Mouse (Mus musculus) midbrain, embryonic 12.5 days (tissue): ENCODE results near the gene Git1. TPM values are rescaled to one million over a fixed set of nuclear protein-coding genes. Genes with fewer than 3 reads are reported as not detected.

Experiments
- ATAC-seq: fragments of 200-750 bp; cut with Nextera tagmentation; 2 replicates; pipeline ENCODE4 v1.8.0; 2017; ENCODE audit warnings: low read depth, moderate TSS enrichment, moderate library complexity; ENCODE audit not compliant: low FRiP score
- H3K27ac ChIP-seq: fragments of 300-500 bp; sonication (generic); replicated peaks from 2 replicates; pipeline ENCODE4 v1.5.1; 2016; ENCODE audit warnings: mild to moderate bottlenecking
- H3K27me3 ChIP-seq: fragments of 300-500 bp; sonication (generic); 2 replicates; pipeline ENCODE4 v1.6.1; 2016; ENCODE audit warnings: mild to moderate bottlenecking
- H3K36me3 ChIP-seq: fragments of 300-500 bp; sonication (generic); 2 replicates; pipeline ENCODE4 v1.6.1; 2016
- H3K4me1 ChIP-seq: fragments of 300-500 bp; sonication (generic); 2 replicates; pipeline ENCODE4 v1.6.1; 2016
- H3K4me2 ChIP-seq: fragments of 300-500 bp; sonication (generic); replicated peaks from 2 replicates; pipeline ENCODE4 v1.6.1; 2016; ENCODE audit warnings: mild to moderate bottlenecking, moderate library complexity
- H3K4me3 ChIP-seq: fragments of 300-500 bp; sonication (generic); 2 replicates; pipeline ENCODE4 v1.5.1; 2016; ENCODE audit warnings: mild to moderate bottlenecking
- H3K9ac ChIP-seq: fragments of 300-500 bp; sonication (generic); replicated peaks from 2 replicates; pipeline ENCODE4 v1.6.1; 2016; ENCODE audit warnings: mild to moderate bottlenecking, moderate library complexity
- H3K9me3 ChIP-seq: fragments of 300-500 bp; sonication (generic); 2 replicates; pipeline ENCODE4 v1.6.1; 2016; ENCODE audit warnings: mild to moderate bottlenecking
- WGBS: fragments of 180-500 bp; shearing (Covaris S2); methylation state at CpG from one replicate; pipeline ENCODE4 v1.1.7; 2016; 5-methylcytosine and 5-hydroxymethylcytosine counted together
- polyA plus RNA-seq: library from polyadenylated mRNA; unstranded; fragments of >200 nt; fragmentation: Nextera tagmentation; extraction: Ambion mirVana; gene quantifications from 2 replicates; pipeline ENCODE4 v1.2.1, GENCODE M21; 2016

Git1 gene
- polyA plus RNA-seq, 1 experiment from 2014 or later, result 12.9 TPM

DNA sequence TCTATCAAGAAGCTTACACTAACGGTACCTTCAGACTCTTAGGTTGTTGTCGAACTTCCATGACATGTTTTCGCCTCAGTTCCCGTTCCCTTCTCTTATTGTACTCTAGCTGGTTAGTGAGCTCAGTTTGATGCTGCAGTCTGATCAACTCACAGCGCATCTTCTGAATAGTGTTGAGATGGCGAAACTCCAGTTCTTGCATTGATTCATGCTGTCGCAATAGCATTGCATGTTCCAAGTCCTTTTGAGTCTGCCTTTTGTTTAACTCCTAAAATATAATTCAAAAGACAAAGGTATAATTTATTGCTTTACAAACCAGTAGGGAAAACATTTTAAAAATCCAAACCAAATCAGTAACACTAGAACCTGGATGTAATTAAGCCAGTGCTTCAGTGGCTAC lies 51.9 kb downstream of the Git1 start:
- no peaks in the 10 kb centered on the region for H3K9me3 ChIP-seq
- H3K4me3 ChIP-seq, result no peak overlapping the region
- H3K27me3 ChIP-seq, result no peaks in the 10 kb centered on the region
- peaks cover 76% of the 10 kb centered on the region for H3K36me3 ChIP-seq
- no peak overlapping the region for H3K27ac ChIP-seq
- no peak for ATAC-seq
- no peaks in the 10 kb centered on the region for H3K4me1 ChIP-seq
- WGBS, result 95% methylated on average over 7 of the region's 7 CpGs
- H3K9ac ChIP-seq, result no peak overlapping the region
- no peak overlapping the region for H3K4me2 ChIP-seq

Other genes with a start within 250 kb of the Git1 start
- gene Coro6, start 31.2 kb upstream of the Git1 start, polyA plus RNA-seq, result 0.13 TPM in 1 of 2 replicates, not detected in the other
- 22.3 and 26.1 TPM in 2 replicates for gene Ankrd13b, start 3.9 kb upstream of the Git1 start, polyA plus RNA-seq
- gene Abhd15, start 21.6 kb downstream of the Git1 start, polyA plus RNA-seq, result 3.4 and 4.3 TPM in 2 replicates
- 28.8 and 31.3 TPM in 2 replicates for gene Trp53i13, start 22.4 kb downstream of the Git1 start, polyA plus RNA-seq
- not detected in 2 replicates for gene Gm10392, start 25.6 kb downstream of the Git1 start, polyA plus RNA-seq
- 23.9 and 26.0 TPM in 2 replicates for gene Taok1, start 114.3 kb downstream of the Git1 start, polyA plus RNA-seq
- 4.3 and 5.0 TPM in 2 replicates for gene Nufip2, start 192.6 kb downstream of the Git1 start, polyA plus RNA-seq
- gene Cryba1, start 231.7 kb downstream of the Git1 start, polyA plus RNA-seq, result 1.4 and 2.6 TPM in 2 replicates